Mouse (Mus musculus) CD4-positive, CD25-positive, alpha-beta regulatory T cell, adult 2 months (primary cell): ENCODE data around the gene Spg7.
"Not testable (repeated sequence)": the region's sequence is repeated elsewhere in the genome, so short reads cannot be mapped to it uniquely, and the experiment has no call there.

ENCODE experiments used
- DNase-seq: peaks from one replicate; pipeline ENCODE4 v3.0.0-alpha.2; 2012; ENCODE audit warnings: low read depth, low spot score

The Spg7 gene

GRCm38 (mm10) chr8:123097786-123098584, 35.2 kb downstream of the Spg7 start:
- DNase-seq: no peak

GRCm38 (mm10) chr8:123100288-123100687, 37.5 kb downstream of the Spg7 start:
- DNase-seq: no peak

- DNase-seq: no peak
Measured at GRCm38 (mm10) chr8:123101244-123101643, 38.5 kb downstream of the Spg7 start.

- peak; percentile 92 for DNase-seq
Measured at GRCm38 (mm10) chr8:123101735-123102685, 39.3 kb downstream of the Spg7 start, which contains the start of gene Rpl13. Rpl13 (plus strand) TSS chr8:123102350.

GRCm38 (mm10) chr8:123102855-123103254, 40.1 kb downstream of the Spg7 start:
- not testable (repeated sequence) for DNase-seq

GRCm38 (mm10) chr8:123103285-123103684, 40.5 kb downstream of the Spg7 start:
- DNase-seq: no peak

GRCm38 (mm10) chr8:123104046-123104767, 41.5 kb downstream of the Spg7 start:
- DNase-seq: no peak

GRCm38 (mm10) chr8:123105553-123106326, 43.0 kb downstream of the Spg7 start:
- peak; percentile 81 for DNase-seq

GRCm38 (mm10) chr8:123106531-123106930, 43.8 kb downstream of the Spg7 start:
- peak; percentile 68 for DNase-seq

GRCm38 (mm10) chr8:123108010-123108409, 45.3 kb downstream of the Spg7 start:
- DNase-seq: peak; percentile 53

GRCm38 (mm10) chr8:123108953-123109352, 46.2 kb downstream of the Spg7 start:
- no peak for DNase-seq

GRCm38 (mm10) chr8:123110649-123111048, 47.9 kb downstream of the Spg7 start:
- peak; percentile 83 for DNase-seq

GRCm38 (mm10) chr8:123112892-123113291, 50.1 kb downstream of the Spg7 start:
- no peak for DNase-seq

GRCm38 (mm10) chr8:123113908-123114469, 51.2 kb downstream of the Spg7 start:
- DNase-seq: peak; percentile 41

- DNase-seq: no peak
Measured at GRCm38 (mm10) chr8:123114644-123115043, 51.9 kb downstream of the Spg7 start.

GRCm38 (mm10) chr8:123117127-123117731, 54.5 kb downstream of the Spg7 start, which contains the start of gene Cpne7:
Cpne7 (plus strand) TSS chr8:123117374.
- DNase-seq: peak; percentile 36

- DNase-seq: peak; percentile 29
Measured at GRCm38 (mm10) chr8:123117744-123118143, 55.0 kb downstream of the Spg7 start.

- DNase-seq: no peak
Measured at GRCm38 (mm10) chr8:123122059-123122458, 59.3 kb downstream of the Spg7 start.

GRCm38 (mm10) chr8:123122670-123123069, 59.9 kb downstream of the Spg7 start:
- DNase-seq: no peak
